Mouse (Mus musculus) inflammation-experienced regulatory T-cells, adult 6 months (primary cell): ENCODE measurements around the gene Fam118a. TPM values are rescaled to one million over a fixed set of nuclear protein-coding genes. Genes with fewer than 3 reads are reported as not detected.
"Not testable (repeated sequence)": the region's sequence is repeated elsewhere in the genome, so short reads cannot be mapped to it uniquely, and the experiment has no call there.

Source experiments
- ATAC-seq: one replicate; pipeline ENCODE4 v1.8.0; 2017
- polyA plus RNA-seq, 3 experiments: library from polyadenylated mRNA; unstranded; fragments of 100-300 nt; shearing (Covaris generic); gene quantifications; one replicate each; pipeline ENCODE4 v1.2.1; 2017

Fam118a gene
- polyA plus RNA-seq, 3 experiments from 2014 or later = 27.4 to 43.6 (median 41.6) TPM

- ATAC-seq = no peak
These were observed 16.1 kb upstream of the Fam118a start for GRCm38 (mm10) chr15:85012662-85013054.

DNA sequence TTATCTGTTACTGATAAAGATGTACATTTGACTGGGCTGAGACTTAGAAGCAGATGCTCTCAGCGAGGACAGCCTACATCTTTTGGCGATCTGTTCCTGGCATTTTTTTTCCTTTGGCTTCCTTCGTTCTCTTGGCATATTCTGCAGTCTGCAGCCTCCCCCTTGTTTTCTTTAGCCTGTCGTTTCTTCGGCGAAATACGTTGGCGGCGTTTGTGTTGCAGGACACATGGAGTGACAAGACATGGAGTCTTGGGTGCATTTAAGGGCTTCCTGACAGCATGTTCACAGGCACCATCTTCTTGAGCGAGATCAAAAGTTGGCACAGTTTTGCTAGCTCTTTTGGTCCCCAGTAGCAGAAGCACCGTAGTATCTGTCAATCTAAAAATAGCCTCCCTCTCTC, 13.0 kb upstream of the Fam118a start:
- ATAC-seq = no peak

DNA sequence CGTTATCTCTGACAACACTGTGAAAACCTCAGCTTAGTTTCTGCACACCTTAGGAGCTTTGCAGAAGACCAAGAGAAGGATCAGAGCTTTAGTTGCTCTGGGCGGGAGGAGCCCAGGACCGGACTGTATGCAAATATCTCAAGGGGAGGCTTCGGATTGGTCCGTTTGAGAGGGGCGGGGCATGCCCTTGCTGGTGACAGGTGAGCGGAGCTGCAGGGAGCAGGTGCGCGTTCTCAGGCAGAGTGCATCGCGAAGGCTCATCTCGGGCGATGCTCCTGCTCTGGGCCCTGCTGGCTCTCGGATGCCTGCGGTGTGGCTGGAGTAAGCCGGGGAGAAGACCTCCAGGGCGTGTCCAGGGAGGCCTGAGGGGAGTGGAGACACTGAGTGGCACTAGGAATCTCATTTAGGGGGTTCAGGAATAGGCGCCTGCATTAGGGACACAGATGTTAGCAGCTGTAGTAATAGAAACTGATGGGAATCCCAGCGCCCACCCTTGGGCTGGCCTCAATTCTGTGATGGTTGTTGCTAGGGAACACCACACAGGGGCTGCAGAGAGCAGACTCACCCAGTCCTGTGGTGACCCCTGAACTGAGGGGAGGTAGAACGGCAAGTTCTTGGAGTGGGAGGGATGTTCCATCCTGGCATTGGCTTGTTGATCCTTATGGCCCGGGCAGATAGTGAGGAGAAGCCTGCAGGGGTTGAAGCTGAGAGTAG, 11.6 kb upstream of the Fam118a start, which contains the start of gene Upk3a:
Gene Upk3a, plus strand, starts transcription at position 191 of the 714 bp plus-strand sequence.
- ATAC-seq = no peak

DNA sequence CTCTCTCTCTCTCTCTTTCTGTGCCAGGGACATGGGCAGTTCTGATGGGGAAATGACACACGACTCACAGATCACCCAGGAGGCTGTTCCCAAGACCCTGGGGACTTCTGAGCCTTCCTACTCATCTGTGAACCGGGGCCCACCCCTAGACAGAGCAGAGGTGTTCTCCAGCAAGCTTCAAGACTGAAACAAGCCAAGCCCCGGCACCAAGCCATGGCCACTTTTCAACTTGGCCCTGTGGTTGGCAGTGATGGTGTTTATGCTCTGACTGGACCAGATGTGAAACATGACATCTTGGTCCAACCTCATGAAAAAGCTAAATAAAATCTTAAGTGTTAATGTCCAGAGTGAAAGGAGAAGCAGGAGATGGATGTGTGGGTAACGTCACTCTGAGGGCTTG, 6.5 kb upstream of the Fam118a start:
- no peak for ATAC-seq

DNA sequence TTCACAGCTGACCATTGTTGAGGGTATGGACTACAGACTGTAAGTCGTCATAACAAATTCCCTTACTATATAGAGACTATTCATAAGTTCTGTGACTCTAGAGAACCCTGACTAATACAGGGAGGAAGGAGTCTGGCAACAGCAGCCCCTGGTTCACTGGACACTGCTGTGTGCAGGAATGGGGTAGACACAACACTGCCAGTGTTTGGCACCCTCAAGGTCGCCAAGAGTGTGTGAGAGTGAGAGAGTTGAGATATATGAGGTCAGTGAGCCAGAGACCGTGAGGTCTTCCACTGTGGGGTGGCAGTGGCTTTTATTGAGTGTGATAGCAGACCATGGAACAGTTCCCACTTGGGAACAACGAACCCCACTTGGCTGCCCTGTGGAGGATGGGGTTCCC, 2.6 kb upstream of the Fam118a start:
- no peak for ATAC-seq

GRCm38 (mm10) chr15:85027740-85028139, 1.0 kb upstream of the Fam118a start:
- ATAC-seq = no peak

- not testable (repeated sequence) for ATAC-seq
These were observed 1.9 kb downstream of the Fam118a start for GRCm38 (mm10) chr15:85030643-85031042.

- ATAC-seq = no peak
These were observed 3.1 kb downstream of the Fam118a start for GRCm38 (mm10) chr15:85031866-85032265.

- not testable (repeated sequence) for ATAC-seq
These were observed 5.2 kb downstream of the Fam118a start for GRCm38 (mm10) chr15:85033916-85034315.

- ATAC-seq = peak; percentile 92
These were observed 8.0 kb downstream of the Fam118a start for GRCm38 (mm10) chr15:85036566-85037342.

GRCm38 (mm10) chr15:85037343-85037690, 8.6 kb downstream of the Fam118a start:
- no peak for ATAC-seq

DNA sequence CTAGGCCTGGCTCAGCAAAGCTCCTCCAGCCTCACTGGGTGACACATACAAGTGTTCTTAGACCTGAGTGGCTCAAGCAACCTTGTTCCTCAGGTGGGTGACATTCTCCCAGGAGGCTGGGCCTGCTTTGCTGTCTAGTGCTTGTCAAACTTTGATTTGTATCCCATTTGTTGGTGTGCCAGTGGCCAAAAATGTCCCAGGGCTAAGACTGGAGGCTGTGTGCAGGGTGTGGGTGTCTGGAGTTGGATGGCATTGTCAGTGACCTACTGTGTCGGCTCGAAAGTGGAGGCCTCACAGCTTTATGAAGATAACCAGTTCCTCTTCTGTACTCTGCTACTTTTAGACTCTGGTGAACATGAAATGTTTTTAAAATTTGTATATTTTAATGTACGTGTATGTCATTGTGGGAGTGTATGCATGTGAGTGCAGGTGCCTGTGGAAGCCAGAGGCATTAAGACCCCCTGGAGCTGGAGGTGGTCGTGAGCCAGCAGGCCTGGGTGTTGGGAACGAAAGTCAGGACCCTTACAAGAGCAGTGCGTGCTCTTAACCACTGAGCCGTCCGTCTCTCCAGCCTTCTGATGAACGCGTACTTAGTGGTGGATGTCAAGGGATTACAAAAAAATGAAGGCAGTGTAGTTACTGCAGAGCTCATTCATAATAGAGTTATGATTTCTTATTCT, 12.9 kb downstream of the Fam118a start:
- ATAC-seq = no peak

- ATAC-seq = peak; percentile 88
These were observed 13.7 kb downstream of the Fam118a start for GRCm38 (mm10) chr15:85042361-85042954.

DNA sequence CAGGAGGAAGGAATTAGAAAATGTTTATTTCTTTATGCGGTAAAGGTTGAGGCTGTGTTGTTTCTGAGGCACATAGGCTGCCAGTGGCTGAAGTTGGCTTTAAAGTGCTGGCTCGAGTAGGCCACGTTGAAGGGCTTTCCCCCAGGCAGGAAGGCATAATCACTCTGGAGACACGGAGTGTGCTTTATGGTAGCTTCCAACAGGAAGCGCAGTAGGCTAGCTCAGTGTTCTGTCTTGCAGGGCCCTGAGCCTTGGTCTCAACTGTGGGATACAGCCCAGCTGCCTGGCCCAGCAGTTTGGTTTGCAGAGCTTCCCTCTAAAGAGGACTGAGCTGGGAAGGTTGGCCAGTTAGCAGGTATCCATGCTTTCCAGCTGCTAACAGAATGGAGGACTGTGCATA, 14.4 kb downstream of the Fam118a start:
- peak; percentile 51 for ATAC-seq

GRCm38 (mm10) chr15:85043761-85044160, 15.0 kb downstream of the Fam118a start:
- no peak for ATAC-seq

DNA sequence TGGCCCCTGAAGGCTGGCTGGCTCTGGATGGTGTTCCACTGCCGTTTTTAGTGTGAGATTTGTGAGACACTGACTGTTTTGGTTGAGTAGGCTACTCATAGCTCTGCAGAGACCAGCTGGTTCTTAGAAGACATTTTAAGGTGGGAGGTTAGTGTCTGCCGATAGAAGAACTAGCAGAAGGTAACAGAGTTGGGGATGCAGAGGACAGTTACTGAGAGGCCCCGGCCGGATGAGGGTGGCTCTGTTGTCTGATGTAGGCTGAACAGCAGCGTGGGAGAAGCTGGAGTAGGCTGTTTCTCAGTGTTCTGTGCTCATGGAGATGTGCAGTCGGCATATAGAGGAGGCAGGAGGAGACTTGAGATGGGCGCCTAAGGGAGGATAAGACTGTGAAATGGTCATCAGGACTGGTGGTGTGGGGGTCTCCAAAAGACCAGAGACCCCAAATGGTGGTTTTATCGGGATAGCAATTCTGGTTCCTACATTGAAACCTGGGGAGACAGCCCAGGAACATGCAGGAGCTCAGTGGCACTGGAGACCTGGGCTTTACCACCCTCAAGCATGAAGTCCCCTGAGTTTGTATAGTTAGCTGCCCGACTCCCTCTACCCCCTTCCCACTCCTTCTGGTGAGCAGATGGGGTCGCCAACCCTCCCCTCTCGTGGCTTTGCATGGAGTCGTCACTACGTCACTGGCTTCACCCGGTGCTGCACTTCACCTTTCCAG, 17.6 kb downstream of the Fam118a start:
- no peak for ATAC-seq

DNA sequence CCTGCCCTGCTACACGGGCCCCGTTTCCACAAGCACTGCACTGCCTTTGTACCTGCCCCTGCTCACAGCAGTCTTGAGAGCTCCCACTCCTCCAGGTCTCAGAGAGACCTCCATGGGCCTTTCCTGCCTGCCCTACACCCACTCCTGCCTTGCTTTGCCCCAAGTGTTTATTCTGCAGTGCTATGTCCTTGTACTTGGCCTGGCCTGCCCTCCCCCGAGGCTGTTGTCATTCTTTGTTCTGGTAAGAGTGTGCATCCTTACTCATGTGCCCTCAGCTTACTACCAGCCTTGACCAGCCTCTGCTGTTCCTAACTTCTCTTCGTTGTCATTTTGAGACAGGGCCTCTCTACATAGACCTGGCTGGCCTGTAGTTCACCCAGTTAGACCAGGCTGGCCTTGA, 19.1 kb downstream of the Fam118a start:
- ATAC-seq = no peak

GRCm38 (mm10) chr15:85049758-85050157, 21.0 kb downstream of the Fam118a start:
- ATAC-seq = no peak

DNA sequence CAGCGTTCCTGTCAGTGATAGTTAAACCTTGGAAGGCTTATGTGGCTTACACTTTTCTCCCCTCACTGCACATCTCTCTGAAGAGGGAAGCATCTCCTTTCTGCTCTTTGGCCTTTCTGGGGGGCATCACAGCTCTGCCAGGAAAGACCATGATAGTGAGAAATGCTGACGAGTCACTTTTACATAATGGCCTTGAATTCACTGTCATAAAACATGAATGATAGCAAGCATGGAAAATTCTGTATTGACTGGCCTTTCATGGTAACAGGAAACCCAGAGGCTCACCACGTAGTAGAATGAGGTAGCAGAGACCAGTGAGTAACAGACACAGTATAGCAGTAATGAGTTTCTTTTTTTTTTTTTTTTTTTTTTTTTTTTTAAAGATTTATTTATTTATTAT, 25.4 kb downstream of the Fam118a start:
- no peak for ATAC-seq

GRCm38 (mm10) chr15:85055186-85055585, 26.4 kb downstream of the Fam118a start:
- no peak for ATAC-seq

- no peak for ATAC-seq
These were observed 34.7 kb downstream of the Fam118a start for GRCm38 (mm10) chr15:85063421-85063820.

DNA sequence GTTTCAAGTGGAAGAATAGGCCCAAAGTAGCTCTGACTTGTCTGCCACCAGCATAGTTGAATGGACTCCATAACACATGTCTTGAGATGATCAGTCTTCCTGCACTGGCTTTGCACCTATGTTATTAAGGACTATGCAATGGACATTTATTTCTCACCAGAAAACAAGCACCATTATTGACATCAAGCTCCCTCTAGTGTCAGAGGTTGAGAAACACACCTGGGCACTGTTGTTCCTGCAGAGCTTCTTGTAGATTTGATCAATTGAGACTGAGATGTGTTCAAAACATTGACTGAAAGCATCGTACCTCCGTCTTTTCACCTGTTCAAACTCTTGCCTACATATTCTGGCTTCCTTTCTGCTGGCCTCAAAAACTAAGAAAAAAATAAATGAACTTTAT, 41.8 kb downstream of the Fam118a start:
- ATAC-seq = peak; percentile 69
